ENCODE assay signal across 8 mouse cellular contexts in the genomic region with DNA sequence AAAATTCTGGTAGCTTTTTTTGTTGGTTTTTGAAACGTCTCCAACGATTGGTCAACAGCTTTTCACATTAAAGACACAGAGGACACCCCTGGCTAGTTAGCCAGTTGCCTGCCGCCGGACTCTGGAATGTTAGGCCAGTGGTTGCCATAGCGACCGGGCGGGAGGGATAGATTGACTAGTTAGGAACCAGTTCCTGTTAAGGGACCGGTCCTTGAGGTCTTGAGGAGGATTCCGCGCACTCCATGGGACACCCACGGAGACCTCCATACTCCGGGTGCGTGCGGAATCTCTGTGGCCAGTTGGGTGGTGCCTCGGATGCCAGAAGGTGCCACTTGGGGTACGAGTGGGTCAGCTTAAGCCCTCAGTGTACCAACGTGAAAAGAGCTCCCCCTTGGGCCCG. TPM values are rescaled to one million over a fixed set of nuclear protein-coding genes. Genes with fewer than 3 reads are reported as not detected.
DNase-seq lines count a peak whose midpoint lies in the region; ATAC-seq lines count a peak whose summit lies in the region.

No protein-coding gene starts in this region.

- no peak overlapping the region for H3K27ac ChIP-seq in heart, embryonic 14.5 days (replicated peaks in 1 of 2; ENCODE audit: control insufficient read depth in 1 of 2, insufficient read depth in 1 of 2, low read depth in 2 of 2, low read length in 2 of 2)

- H3K4me3 ChIP-seq in heart, embryonic 14.5 days (ENCODE audit: control insufficient read depth in 1 of 2, insufficient read depth in 1 of 2, low read depth in 1 of 2, low read length in 2 of 2): no peak overlapping the region

- DNase-seq in right cerebral cortex, adult 2 months (ENCODE audit: low spot score in 2 of 2): peak; percentile 13 to 21
- DNase-seq in right cerebral cortex, postnatal 25 days: no peak
- DNase-seq in embryo, embryonic 11 days: peak; percentile 81
- peak; percentile 91 for DNase-seq in kidney, postnatal 10 days
- peak; percentile 82 for DNase-seq in lung, postnatal 36 days
- peak; percentile 80 for DNase-seq in testis, postnatal 14 days (ENCODE audit: low spot score)

- H3K9me3 ChIP-seq in heart, embryonic 14.5 days (ENCODE audit: control insufficient read depth, low read length): no peaks in the 10 kb centered on the region

- H3K27me3 ChIP-seq in heart, embryonic 14.5 days (ENCODE audit: control insufficient read depth, insufficient read depth, low read length): no peaks in the 10 kb centered on the region

- peak overlapping the region; percentile 95 for H3K4me2 ChIP-seq in heart, embryonic 14.5 days (ENCODE audit: low read length)

- 22% methylated on average over 18 of the region's 18 CpGs for WGBS in heart, embryonic 14.5 days

- no peak for ATAC-seq in heart, embryonic 14.5 days (ENCODE audit: insufficient number of reproducible peaks, insufficient read depth, low FRiP score, low read depth)
- no peak for ATAC-seq in activated CD4-positive, CD25-positive, alpha-beta regulatory T cell, adult 4 months

- H3K9ac ChIP-seq in heart, embryonic 14.5 days (ENCODE audit: low read length): no peak overlapping the region

- no peaks in the 10 kb centered on the region for H3K36me3 ChIP-seq in heart, embryonic 14.5 days (ENCODE audit: control insufficient read depth, insufficient read depth, low read length)

- H3K4me1 ChIP-seq in heart, embryonic 14.5 days (ENCODE audit: control insufficient read depth in 2 of 2, insufficient read depth in 2 of 2, low read length in 2 of 2): peaks cover 7 to 11% of the 10 kb centered on the region in 2 experiments; a peak in 3 of 4 replicates

RNA-seq across cellular contexts. Expression of gene Nipal3, which starts 1.0 kb away (rescaled TPM):
- polyA plus RNA-seq in heart, embryonic 14.5 days (2014; fragmentation: Nextera tagmentation; extraction: Ambion mirVana): 4.0 and 4.5 TPM in 2 replicates
- polyA plus RNA-seq in activated CD4-positive, CD25-positive, alpha-beta regulatory T cell, adult 4 months (2017; shearing (Covaris generic)): 10 to 100 TPM; 12.5 to 13.9 TPM

RNA-seq across cellular contexts. Expression of gene Stpg1, which starts 1.2 kb away (rescaled TPM):
- polyA plus RNA-seq in heart, embryonic 14.5 days (2014; fragmentation: Nextera tagmentation; extraction: Ambion mirVana): 0.15 and 0.70 TPM in 2 replicates
- polyA plus RNA-seq in activated CD4-positive, CD25-positive, alpha-beta regulatory T cell, adult 4 months (2017; shearing (Covaris generic)): under 1 TPM in 1 of 2 experiments, not detected in 1; 0.22 TPM
